Mouse (Mus musculus): Measurements from ENCODE around the gene Nup93.

Gene Nup93

GRCm38 (mm10) chr8:94363906-94364305 lies 149.5 kb downstream of the Nup93 start:
- peak; percentile 81 for DNase-seq (ENCODE audit: low spot score)

GRCm38 (mm10) chr8:94364686-94365312 lies 150.4 kb downstream of the Nup93 start:
- no peak for DNase-seq (ENCODE audit: low spot score)

- peak; percentile 79 for DNase-seq (ENCODE audit: low spot score)
Measured at GRCm38 (mm10) chr8:94365410-94365981, 151.1 kb downstream of the Nup93 start.

All from lung, postnatal 25 days (tissue).